Mouse (Mus musculus) thymus, postnatal 0 days (tissue): Measurements from ENCODE around the gene Ttbk2. TPM values are rescaled to one million over a fixed set of nuclear protein-coding genes. Genes with fewer than 3 reads are reported as not detected.

ENCODE experiments used
- DNase-seq: peaks from one replicate; pipeline ENCODE4 v3.0.0-alpha.2; 2015; ENCODE audit warnings: low spot score
- polyA plus RNA-seq: library from polyadenylated mRNA; unstranded; fragments of >200 nt; fragmentation: Nextera tagmentation; extraction: Ambion mirVana; gene quantifications from 2 replicates; pipeline ENCODE4 v1.2.1, GENCODE M21; 2015

The Ttbk2 gene
- polyA plus RNA-seq, 1 experiment from 2014 or later = 3.7 TPM

DNA sequence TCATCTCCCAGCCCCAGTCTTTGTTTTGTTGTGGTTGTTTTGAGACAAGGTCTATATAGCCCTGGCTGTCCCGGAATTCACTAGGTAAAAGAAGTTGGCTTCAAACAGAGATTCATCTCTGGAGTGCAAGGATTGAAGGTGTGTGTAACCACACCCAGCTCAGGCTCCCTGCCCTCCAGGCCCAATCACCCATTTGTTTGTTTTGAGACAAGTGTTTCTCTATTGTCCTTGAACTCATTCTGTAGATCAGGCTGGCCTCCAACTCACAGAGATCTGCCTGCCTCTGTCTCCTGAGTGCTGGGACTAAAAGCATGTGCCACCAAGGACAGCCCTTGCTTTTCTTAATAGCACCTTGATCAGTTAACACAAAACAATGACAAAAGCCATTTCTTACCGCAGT lies 102.4 kb downstream of the Ttbk2 start:
- no peak for DNase-seq

DNA sequence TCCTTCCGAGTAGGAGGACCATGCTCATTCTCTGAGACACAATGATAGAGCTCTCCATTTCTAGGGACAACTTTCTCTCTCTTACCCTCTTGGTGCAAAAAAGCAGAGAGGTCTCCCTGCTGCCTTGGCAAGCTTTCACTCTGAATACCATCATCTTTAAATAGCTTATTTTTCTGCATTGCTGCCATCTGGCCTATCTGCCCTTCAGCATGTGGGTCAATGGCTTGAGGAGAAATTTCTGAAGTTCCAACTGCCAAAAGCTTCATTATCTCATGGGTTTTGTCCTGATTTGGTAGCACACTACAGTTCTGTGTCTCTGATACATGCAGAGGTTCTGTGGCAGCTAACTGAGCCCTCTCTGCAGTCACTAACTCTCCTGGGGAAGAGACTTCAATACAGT lies 104.9 kb downstream of the Ttbk2 start:
- no peak for DNase-seq

DNA sequence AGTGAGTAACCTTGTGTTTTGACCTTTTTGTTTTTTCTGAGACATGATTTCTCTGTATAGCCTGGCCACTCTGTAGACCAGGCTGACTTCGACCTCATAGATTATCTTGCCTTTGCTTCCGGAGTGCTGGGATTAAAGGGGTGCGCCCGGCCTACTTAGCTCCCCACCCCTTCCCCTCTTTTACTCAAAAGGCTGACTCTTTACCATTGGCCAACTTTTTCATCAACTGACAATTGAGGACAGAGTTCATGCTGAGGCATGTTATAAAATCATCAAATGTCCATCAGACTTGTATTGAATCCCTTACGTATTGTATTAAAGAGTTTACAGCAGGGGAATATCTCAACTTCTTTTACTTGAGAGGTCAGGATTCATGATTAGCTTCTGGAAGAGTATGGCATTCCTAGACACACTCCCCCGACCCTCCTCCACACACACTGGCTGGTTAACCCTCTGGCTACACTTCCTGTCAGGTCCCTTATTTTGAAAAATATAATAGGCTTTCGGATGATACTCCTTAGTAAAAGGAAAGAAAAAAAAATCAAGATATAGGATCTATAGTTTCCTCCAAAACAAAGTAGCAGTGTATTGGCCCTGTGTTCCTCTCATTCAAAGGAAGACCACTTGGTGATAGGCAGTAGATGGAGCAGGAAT lies 118.4 kb downstream of the Ttbk2 start:
- DNase-seq = no peak

DNA sequence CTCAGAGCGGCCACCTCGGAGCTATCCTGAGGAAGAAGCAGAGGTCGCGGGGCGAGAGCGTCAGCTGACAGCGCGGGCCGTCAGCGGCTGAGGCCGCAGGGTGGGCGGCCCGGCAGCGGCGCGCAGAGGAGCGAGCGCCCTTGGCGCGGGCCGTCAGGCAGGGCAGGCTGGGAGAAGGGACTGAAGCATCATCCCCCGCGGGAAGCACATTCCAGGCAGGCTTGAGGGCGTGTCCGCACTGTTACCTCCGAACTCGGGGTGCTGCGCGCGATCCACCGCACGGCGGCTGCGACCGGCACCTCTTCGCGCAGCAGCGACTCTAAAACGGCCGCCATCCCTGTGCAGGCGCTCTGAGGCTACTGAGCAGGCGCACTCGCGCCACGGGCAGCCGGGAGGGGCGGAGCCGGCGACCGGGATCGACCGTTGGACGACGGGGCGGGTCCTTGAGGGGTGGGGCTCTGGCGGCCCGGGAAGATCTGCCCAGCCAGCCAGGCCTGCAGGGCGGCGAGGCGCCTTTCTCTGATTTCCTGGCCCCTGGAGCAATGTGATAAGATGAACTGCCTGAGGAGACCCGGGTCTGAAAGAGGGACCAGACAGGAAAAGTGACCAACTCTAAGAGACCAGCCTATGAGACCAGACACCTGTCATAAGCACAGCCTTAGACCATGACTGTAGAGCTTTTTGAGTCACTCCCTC lies 119.1 kb downstream of the Ttbk2 start:
- DNase-seq = peak; percentile 93

DNA sequence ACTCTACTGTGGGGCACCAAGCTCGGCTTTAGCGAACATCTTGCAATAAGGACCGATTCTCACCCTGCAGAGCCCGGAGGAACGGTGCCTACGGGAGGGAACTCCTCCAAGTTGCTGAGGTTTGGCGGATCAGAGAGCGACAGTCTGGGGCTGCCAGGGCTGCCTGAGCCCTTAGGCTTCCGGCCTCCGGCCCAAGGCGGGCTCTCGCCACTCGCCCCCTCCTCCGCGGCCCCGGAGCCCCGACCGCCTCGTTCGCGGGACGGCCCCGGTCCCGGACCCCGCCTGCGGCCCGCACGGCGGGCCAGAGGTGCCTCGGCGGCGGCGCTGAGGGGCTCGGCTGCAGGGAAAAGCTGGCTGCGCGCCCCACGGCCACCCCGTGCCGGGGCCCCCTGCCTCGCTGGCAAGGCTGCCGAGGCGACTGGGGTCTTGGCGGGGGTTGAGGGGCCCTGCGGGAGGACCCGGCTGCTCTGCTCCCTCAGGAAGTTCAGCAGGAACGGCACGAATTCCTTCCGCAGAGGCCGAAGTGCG lies 119.7 kb downstream of the Ttbk2 start:
- peak; percentile 27 for DNase-seq

DNA sequence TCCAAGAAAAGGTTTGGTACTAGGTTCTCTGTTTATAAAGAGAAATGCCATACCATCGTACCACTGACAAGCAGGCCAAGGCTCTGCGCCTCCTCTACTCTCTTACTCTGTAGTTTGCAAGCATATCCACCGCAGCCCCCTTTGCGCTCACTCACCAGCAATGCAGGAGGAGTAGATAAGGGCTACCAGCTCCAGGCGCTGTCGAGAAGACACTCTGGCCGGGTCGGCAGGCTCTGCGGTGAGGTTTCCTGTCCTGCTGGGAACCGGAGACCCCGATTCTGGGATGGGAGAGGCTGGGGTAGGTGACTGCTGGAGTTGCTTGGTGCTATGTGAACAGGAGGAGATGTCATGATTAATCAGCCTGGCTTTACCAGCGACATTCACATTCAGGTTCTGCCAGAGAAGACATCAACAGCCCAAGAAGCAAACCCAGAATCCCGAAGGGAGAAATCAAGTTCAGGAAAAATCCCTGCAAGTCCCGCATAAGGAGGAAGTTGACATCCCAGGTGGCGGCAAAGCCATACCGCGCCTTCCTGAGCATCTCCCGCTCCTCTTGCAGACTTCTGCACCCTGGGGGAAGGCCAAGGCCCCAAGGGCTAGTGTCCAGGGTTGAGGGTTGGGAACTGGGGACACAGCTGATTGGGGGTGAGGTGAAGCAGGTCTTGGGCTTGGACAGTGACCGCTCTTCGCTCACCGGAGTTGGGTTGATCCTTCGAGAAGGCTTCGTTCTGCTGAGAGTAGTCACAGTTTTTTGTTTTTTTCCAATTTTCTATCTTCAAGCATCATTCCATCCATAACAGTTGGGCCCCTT lies 120.4 kb downstream of the Ttbk2 start:
- DNase-seq = peak; percentile 15

DNA sequence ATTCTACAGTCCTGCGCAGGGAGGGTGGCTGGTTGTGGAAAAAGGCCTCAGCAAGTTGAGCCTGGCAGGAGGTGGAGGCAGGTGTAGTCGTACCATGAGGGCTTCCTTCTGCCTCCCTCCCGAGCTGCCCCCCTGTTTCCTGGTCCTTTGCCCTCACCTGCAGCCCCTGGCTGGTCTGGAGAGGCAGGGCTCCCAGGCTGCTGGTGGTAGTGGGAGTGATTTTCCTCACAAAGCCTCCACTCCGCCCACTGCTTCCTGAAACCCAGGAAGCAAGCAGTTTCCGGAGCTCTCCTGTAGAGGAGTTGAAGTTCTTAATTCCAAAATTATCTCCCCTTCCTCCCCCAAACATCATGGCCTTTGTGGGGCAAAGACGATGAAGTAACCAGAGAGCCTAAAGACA lies 126.2 kb downstream of the Ttbk2 start:
- DNase-seq = no peak

DNA sequence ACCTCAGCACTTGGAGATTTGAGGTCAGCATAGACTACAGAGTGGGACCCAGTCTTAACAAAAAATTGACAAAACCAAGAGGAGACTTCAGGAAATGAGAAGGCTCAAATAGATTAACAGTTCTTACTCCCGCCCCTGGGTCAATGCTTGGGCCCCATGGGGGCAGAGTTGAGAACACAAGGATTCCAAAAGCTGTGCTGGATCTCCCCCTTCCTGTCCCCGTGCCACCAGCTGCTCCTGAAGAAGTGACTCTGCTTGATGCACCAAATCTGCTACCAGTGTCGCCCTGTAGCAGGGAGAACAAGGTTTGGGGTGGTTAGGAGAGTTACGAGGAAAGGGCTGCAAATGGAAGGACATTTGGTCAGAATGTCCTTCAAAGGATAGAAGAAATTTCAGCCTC lies 126.8 kb downstream of the Ttbk2 start:
- no peak for DNase-seq

DNA sequence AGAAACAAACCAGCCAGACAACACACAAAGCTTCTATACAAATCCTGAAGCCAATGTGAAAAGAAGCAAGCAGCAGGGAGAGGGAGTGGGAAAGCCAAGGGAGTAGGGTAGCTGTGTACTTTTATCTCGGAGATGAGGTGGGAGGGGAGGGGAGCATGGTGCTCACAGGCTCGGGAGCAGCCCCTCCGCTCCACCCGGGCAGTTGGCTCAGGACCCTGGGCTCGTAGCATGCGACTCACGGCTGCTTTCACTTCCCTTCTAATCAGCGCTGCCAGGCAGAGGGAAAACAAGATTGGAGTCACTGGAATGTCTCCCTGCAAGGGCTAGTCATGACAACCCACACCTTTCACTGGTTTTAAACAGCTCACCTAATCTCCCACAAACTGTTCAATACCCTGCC lies 127.9 kb downstream of the Ttbk2 start:
- no peak for DNase-seq

DNA sequence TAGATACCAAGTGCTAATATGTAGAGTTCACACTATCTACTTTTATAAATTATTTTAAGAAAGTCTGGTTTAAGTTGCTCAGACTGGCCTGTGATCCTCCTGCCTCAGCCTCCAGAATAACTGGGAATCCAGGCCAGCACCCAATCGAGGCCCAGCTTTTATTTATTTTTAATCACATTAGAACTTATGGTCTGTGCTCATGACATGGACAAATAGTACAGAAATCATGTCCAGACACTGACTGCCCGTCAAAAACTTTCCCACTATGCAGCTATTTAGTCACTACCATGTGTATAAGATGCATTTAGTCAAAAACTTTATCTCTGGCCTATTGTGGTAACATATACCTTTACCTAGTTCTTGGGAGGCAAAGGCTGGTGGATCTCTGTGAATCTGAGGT lies 128.5 kb downstream of the Ttbk2 start:
- no peak for DNase-seq

DNA sequence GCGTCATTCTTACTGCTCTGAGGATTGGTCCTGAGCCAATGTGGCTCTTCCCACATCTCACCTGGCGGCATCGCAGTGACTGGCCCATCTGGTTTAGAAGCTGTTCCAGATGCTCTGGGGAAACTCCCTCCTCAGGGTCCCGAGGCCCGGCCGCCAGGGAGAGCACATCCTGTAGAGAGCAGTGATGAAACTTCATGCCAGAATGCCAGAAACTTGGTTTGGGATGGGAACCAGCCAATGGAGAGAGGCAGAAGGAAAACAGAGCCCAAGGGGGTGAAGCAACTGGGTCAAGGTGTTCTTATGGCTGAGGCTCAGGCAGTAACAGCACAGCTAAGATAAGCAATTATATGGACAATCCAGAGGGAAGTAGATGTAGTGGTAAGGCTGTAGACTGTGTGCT lies 129.6 kb downstream of the Ttbk2 start:
- no peak for DNase-seq

DNA sequence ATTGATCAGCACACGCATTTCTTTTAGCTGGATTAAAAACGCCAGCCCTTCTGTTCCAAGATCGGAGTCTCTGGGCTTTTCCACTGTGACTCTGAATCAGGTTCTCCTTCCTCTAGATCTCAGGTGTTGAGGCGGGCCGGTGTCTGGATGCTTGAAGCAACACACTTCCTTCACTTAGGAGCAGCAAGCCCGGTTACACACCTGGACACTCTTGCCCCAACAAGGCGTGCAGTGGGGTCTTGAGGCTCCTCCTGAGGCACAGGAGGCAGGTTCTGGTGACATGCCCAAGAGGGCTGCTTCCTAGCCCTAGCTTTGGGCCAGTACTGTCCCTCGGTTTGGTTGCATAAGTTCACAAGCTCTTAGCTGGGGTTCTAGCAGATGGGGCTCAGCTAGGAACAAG lies 131.9 kb downstream of the Ttbk2 start:
- no peak for DNase-seq

DNA sequence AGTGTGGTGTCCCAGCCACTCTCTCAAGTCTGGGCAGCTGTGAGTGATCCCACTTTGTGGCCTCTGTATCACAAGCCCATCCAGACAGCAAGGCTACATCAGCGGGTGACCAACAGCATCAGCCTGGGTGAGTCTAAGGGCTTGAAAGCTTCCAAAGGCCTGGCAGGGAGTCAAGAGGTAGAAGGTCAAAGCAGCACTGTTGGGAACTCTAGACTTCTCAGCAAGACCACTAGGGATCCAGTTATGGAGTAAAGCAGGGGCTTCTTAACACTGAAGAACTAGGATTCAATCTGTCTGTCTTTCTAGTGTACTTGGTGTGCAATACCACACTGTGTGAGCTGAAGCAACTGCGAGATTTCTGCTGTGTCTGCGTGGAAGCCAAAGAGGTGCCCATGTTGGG lies 137.0 kb downstream of the Ttbk2 start:
- no peak for DNase-seq

DNA sequence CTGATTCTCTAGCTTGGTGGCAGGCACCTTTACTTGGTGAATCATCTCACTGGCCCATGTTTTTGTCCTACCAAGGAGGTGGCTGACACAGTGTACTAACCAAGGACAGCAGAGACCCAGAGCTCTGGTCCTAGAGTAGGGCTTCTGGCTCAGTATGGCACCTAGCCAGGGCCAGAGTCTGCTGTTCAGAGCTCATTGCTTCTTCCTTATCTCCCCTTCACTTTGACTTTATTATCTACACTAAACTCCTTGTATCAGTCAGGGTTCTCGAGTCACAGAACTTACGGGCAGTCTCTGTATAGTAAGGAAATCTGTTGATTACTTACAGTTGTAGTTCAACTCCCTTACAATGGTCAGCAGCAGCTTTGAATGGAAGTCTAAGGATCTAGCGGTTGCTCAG lies 139.5 kb downstream of the Ttbk2 start:
- DNase-seq = no peak

DNA sequence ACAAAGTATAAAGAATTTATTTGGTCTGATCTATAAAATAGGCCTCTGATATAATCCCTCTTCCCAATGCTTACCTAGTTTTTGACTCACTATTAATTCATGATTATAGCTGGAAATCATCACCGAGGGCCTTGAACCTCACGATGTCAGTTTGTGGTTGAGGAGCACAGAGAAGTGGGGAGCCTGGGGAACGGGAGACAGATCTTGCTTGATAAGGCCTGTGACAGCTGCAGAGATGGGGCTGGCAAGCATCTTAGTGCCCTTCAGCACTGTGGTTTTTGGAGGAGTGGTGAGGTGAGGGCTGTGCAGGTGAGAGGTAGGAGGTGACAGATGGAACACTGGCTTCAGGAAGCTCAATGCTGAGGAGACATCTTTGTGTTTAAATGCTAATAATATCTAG lies 140.2 kb downstream of the Ttbk2 start:
- peak; percentile 67 for DNase-seq

DNA sequence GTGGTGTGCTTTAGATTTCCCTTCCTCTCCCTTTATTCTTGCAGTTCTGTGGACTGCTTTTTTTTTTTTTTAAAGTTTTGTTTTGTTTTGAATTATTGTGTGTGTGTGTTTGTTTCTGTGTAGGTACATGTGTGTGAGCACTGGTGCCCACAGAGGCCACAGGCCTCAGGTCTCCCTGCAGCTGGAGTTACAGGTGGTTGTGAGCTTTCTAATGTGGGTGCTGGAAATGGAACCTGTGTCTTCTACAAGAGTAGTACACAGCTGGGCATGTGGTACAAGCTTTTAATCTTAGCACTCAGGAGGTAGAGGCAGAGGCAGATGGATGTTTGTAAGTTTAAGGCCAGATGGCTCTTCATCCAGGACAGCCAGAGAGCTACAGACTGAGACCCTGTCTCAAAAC lies 143.4 kb downstream of the Ttbk2 start:
- peak; percentile 64 for DNase-seq

DNA sequence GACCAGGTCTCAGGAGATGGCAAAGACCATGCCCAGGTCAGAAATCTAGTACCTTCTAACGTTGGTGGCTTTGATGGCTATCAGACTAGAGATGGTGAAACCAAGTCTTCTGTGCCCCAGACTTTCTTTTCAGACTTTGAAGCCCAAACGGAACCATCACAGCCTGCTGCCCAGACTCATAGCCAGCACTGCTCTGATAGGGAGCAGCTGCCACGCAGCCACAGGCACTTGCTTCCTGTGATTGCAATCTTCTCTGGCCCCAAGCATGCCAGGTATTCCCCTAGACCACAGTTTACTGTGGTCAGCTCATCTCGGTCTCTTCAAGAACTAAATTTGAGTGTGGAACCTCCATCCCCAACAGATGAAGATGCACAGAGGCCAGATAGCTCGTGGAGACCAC lies 147.7 kb downstream of the Ttbk2 start:
- no peak for DNase-seq

DNA sequence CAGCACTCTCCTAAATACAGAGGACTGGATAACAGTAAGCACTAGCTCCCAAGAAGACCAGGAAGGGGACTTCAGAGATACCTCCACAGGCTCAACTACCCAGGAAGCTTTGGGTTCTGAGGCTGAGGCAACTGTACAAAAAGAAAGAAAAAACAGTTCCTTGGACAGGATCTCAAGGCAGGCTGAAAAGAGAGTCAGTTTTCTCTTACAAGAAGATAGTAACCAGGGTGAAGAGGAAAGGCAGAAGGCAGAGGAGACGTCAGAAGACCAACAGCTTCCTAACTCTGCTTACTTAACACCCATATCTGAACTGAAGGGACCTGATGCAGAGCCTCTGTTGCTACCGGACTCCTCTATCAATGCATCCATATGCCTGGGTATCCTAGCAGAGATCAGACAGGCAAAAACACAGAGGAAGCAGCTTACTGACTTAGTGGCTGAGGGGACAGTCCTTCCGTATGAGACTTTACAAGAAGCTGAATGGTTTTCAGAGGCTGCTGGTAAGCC lies 150.0 kb downstream of the Ttbk2 start:
- DNase-seq = no peak

DNA sequence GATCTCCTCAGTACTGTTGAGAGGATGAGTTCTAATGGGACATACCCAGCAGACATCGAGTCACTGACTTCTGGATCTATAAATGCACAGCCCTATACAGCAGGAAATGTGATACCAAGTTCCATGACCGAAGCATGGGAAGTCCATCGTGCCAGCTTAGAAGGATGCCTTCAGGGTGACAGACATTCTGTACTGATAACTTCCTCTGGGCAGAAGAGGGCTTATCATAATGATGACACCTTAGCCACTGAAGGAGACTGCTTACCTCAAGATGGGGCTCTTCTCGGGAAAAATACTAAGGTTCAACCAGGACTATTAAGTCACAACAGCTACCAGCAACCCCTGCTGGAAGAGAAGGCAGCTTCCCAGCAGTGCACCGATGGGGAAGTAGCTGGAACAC lies 152.6 kb downstream of the Ttbk2 start:
- DNase-seq = no peak
